Mouse (Mus musculus) kidney, postnatal 25 days (tissue): ENCODE measurements at regions not wholly inside any gene's neighbourhood (a gene's known extent, or its start where the extent isn't known, plus 50 kb on each side); places are given as distances from the start of the nearest gene placed in this dataset.
A peak's percentile ranks its signal among the peaks of the same experiment; 100 is the strongest.

ENCODE experiments used
- DNase-seq, 2 experiments: peaks; one replicate each; pipeline ENCODE4 v3.0.0; 2021; ENCODE audit warnings: mixed read lengths in 2 of 2

- no peak for DNase-seq
Observed at GRCm38 (mm10) chr14:67550462-67551185, 1541.6 kb upstream of the Gulo start.

- peak in 1 of 2 experiments; percentile 14 for DNase-seq
Observed at GRCm38 (mm10) chr14:67548750-67549149, 1539.7 kb upstream of the Gulo start.

- DNase-seq: no peak
Observed at GRCm38 (mm10) chr14:67545036-67545435, 1536.0 kb upstream of the Gulo start.

GRCm38 (mm10) chr14:67541271-67541711 is 1532.3 kb upstream of the Gulo start:
- DNase-seq: no peak

- no peak for DNase-seq
Observed at GRCm38 (mm10) chr14:67538696-67539095, 1529.7 kb upstream of the Gulo start.

- DNase-seq: no peak
Observed at GRCm38 (mm10) chr14:67536787-67537659, 1528.0 kb upstream of the Gulo start.

- no peak for DNase-seq
Observed at GRCm38 (mm10) chr14:67506729-67507395, 1497.9 kb upstream of the Gulo start.

GRCm38 (mm10) chr14:67492086-67492485 is 1483.1 kb upstream of the Gulo start:
- no peak for DNase-seq

- DNase-seq: peak; percentile 14 to 49
Observed at GRCm38 (mm10) chr14:67486676-67487075, 1477.7 kb upstream of the Gulo start.

GRCm38 (mm10) chr14:67485449-67485800 is 1476.4 kb upstream of the Gulo start:
- DNase-seq: no peak

- no peak for DNase-seq
Observed at GRCm38 (mm10) chr14:67484533-67485448, 1475.8 kb upstream of the Gulo start.
